Mouse (Mus musculus) lung, postnatal 0 days (tissue): ENCODE results near the gene G430095P16Rik.

Source experiments
- CTCF ChIP-seq: IDR thresholded peaks from 2 replicates; pipeline ENCODE4 v1.5.1; 2016; ENCODE audit warnings: antibody characterized with exemption, mild to moderate bottlenecking
- EP300 ChIP-seq: IDR thresholded peaks from 2 replicates; pipeline ENCODE4 v1.6.1; 2016; ENCODE audit warnings: antibody characterized with exemption, mild to moderate bottlenecking, control low read depth

DNA sequence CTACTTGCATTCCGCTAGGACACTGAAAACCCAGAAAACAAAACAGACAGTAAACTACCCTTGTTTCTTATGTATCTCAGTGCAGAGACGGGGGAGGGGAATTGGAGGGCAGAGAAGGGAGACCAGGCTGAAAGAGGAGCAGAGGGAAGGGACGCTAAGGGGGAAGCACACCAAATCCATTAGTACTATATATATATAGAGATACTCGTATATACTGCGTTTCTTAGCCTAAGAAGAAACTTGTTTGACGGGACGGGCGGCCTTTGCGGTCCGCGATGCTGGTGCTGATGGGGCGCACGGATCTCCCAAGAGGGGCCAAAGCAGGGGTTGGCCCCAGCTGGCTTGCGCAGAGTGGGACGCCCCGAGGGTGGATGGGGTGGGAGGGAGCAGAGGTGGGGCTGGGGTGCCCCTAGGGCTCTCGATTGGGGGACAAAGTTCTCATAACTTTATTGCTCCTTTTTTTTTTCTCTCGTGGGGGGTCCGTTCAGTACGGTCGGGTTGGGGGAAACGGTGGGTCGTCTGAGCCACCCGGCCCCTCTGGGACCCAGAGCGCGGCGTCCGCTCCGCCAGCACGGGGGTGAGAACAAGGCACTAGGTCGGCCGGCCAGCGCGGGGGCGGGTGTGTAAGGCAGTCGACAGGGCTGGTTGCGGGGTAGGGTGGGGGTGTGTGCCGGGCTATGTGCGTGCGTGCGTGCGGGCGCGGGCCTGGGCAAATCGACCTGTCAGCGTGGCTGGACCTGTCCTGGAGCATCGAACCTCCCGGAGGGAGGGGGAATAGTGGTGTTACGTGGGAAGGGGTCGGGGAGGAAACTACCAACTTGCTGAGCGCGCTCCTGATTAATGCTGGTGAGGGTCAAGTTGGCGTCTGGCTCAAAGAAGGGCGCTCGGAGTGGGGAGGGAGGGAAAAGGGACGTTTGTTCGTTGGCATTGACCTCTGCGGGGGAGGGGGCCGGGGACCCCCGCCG lies 17.7 kb upstream of the G430095P16Rik start:
- TF ChIP-seq CTCF (no peak), EP300 (no peak)
